ENCODE assay signal across 18 mouse cellular contexts in the genomic region with DNA sequence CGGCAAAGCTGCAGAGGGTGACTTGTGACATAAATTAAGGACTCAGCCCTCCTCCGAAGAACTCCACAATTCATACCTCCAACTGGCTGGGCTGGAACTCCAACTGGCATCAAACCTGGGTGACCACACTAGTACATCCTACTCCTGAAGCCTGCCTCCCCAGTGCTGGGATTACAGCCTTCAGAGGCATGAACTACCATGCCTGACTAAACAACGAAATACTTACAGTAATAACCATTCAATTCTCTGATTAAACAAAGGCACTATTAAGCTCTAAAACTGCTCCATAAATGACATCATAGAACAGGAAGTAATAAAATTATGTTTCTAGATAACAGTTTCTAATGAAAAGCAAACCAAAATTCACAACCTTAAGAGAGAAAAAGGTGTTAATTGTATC.
"Had no signal": no experiment of that assay in that cellular context is flagged by ENCODE, and none has a peak within 500 bp of the region (broad histone marks: within the 10 kb centered on the region; RNA-seq: fewer than 3 reads in every experiment).

No protein-coding gene starts in this region.

- H3K4me2 ChIP-seq: lung, embryonic 15.5 days; midbrain, embryonic 11.5 days; midbrain, embryonic 13.5 days; midbrain, embryonic 15.5 days; neural tube, embryonic 12.5 days; stomach, embryonic 15.5 days had no signal

- H3K9me3 ChIP-seq: lung, embryonic 15.5 days; megakaryocyte, embryonic 14.5 days; midbrain, embryonic 13.5 days; midbrain, embryonic 15.5 days; neural tube, embryonic 12.5 days; stomach, embryonic 15.5 days had no signal

- DNase-seq: liver, postnatal 0 days; lung, adult 2 months; lung, postnatal 14 days; lung, postnatal 36 days; right cerebral cortex, postnatal 14 days; right cerebral cortex, postnatal 4 days; thymus, adult 2 months; thymus, postnatal 25 days; thymus, postnatal 4 days had no signal

- H3K27ac ChIP-seq: lung, embryonic 15.5 days; macrophage; midbrain, embryonic 13.5 days; midbrain, embryonic 15.5 days; neural tube, embryonic 12.5 days had no signal

- H3K27me3 ChIP-seq: lung, embryonic 15.5 days; megakaryocyte, embryonic 14.5 days; midbrain, embryonic 13.5 days; midbrain, embryonic 15.5 days; neural tube, embryonic 12.5 days; stomach, embryonic 15.5 days had no signal

- H3K4me1 ChIP-seq: midbrain, embryonic 15.5 days had no signal

- H3K36me3 ChIP-seq: lung, embryonic 15.5 days; midbrain, embryonic 15.5 days; stomach, embryonic 15.5 days had no signal

- ATAC-seq: liver, postnatal 0 days; lung, postnatal 0 days; midbrain, embryonic 13.5 days; midbrain, embryonic 15.5 days had no signal

- H3K4me3 ChIP-seq: lung, embryonic 15.5 days; megakaryocyte, embryonic 14.5 days; midbrain, embryonic 13.5 days; midbrain, embryonic 15.5 days; neural tube, embryonic 12.5 days; stomach, embryonic 15.5 days had no signal

- H3K9ac ChIP-seq: liver, postnatal 0 days; lung, embryonic 15.5 days; midbrain, embryonic 13.5 days; midbrain, embryonic 15.5 days; neural tube, embryonic 12.5 days; stomach, embryonic 15.5 days had no signal
